Mouse (Mus musculus): ENCODE results near the gene Dot1l.

The Dot1l gene

GRCm38 (mm10) chr10:80757717-80758116, 2.7 kb downstream of the Dot1l start:
- peak in 1 of 2 experiments; percentile 79 for DNase-seq (ENCODE audit: low spot score in 2 of 2)

- no peak for DNase-seq (ENCODE audit: low spot score in 2 of 2)
Observed at GRCm38 (mm10) chr10:80758651-80759050, 3.6 kb downstream of the Dot1l start.

GRCm38 (mm10) chr10:80760596-80761524, 5.9 kb downstream of the Dot1l start:
- DNase-seq (ENCODE audit: low spot score in 2 of 2), result no peak

- no peak for DNase-seq (ENCODE audit: low spot score in 2 of 2)
Observed at GRCm38 (mm10) chr10:80761821-80762220, 6.8 kb downstream of the Dot1l start.

GRCm38 (mm10) chr10:80763502-80763901, 8.5 kb downstream of the Dot1l start:
- DNase-seq (ENCODE audit: low spot score in 2 of 2), result no peak

- no peak for DNase-seq (ENCODE audit: low spot score in 2 of 2)
Observed at GRCm38 (mm10) chr10:80765746-80766145, 10.7 kb downstream of the Dot1l start.

GRCm38 (mm10) chr10:80766161-80766815, 11.3 kb downstream of the Dot1l start:
- no peak for DNase-seq (ENCODE audit: low spot score in 2 of 2)

- no peak for DNase-seq (ENCODE audit: low spot score in 2 of 2)
Observed at GRCm38 (mm10) chr10:80768365-80768764, 13.4 kb downstream of the Dot1l start.

- DNase-seq (ENCODE audit: low spot score in 2 of 2), result no peak
Observed at GRCm38 (mm10) chr10:80773816-80774215, 18.8 kb downstream of the Dot1l start.

GRCm38 (mm10) chr10:80774549-80774948, 19.5 kb downstream of the Dot1l start:
- DNase-seq (ENCODE audit: low spot score in 2 of 2), result peak; percentile 86 to 93

- no peak for DNase-seq (ENCODE audit: low spot score in 2 of 2)
Observed at GRCm38 (mm10) chr10:80774981-80775380, 20.0 kb downstream of the Dot1l start.

GRCm38 (mm10) chr10:80775731-80776130, 20.7 kb downstream of the Dot1l start:
- no peak for DNase-seq (ENCODE audit: low spot score in 2 of 2)

GRCm38 (mm10) chr10:80776358-80776869, 21.4 kb downstream of the Dot1l start:
- no peak for DNase-seq (ENCODE audit: low spot score in 2 of 2)

GRCm38 (mm10) chr10:80777123-80777522, 22.1 kb downstream of the Dot1l start:
- DNase-seq (ENCODE audit: low spot score in 2 of 2), result no peak

GRCm38 (mm10) chr10:80779565-80779964, 24.6 kb downstream of the Dot1l start:
- no peak for DNase-seq (ENCODE audit: low spot score in 2 of 2)

GRCm38 (mm10) chr10:80784302-80784701, 29.3 kb downstream of the Dot1l start:
- peak in 1 of 2 experiments; percentile 47 for DNase-seq (ENCODE audit: low spot score in 2 of 2)

- no peak for DNase-seq (ENCODE audit: low spot score in 2 of 2)
Observed at GRCm38 (mm10) chr10:80784871-80785270, 29.9 kb downstream of the Dot1l start.

- no peak for DNase-seq (ENCODE audit: low spot score in 2 of 2)
Observed at GRCm38 (mm10) chr10:80785963-80786362, 31.0 kb downstream of the Dot1l start.

- no peak for DNase-seq (ENCODE audit: low spot score in 2 of 2)
Observed at GRCm38 (mm10) chr10:80787517-80787916, 32.5 kb downstream of the Dot1l start.

GRCm38 (mm10) chr10:80790761-80791404, 35.9 kb downstream of the Dot1l start:
- DNase-seq (ENCODE audit: low spot score in 2 of 2), result no peak

- peak in 1 of 2 experiments; percentile 50 for DNase-seq (ENCODE audit: low spot score in 2 of 2)
Observed at GRCm38 (mm10) chr10:80791476-80792174, 36.6 kb downstream of the Dot1l start.

Measured in left cerebral cortex, adult 9 months (tissue).